Mouse (Mus musculus) intestine, postnatal 0 days (tissue): ENCODE data around the gene Lilra5. TPM values are rescaled to one million over a fixed set of nuclear protein-coding genes. Genes with fewer than 3 reads are reported as not detected.
"Not testable (repeated sequence)": the region's sequence is repeated elsewhere in the genome, so short reads cannot be mapped to it uniquely, and the experiment has no call there.

Experiments
- ATAC-seq: fragments of 200-750 bp; cut with Nextera tagmentation; 2 replicates; pipeline ENCODE4 v1.8.0; 2017; ENCODE audit warnings: mild to moderate bottlenecking, moderate TSS enrichment, moderate library complexity
- H3K27ac ChIP-seq: fragments of 300-500 bp; sonication (generic); 2 replicates; pipeline ENCODE4 v1.5.1; 2014; ENCODE audit warnings: mild to moderate bottlenecking, low read depth, low read length, moderate library complexity
- H3K27me3 ChIP-seq: fragments of 300-500 bp; sonication (generic); replicated peaks from 2 replicates; pipeline ENCODE4 v1.6.1; 2014; ENCODE audit warnings: low read length, mixed read lengths; ENCODE audit not compliant: control insufficient read depth, insufficient read depth
- H3K36me3 ChIP-seq: fragments of 300-500 bp; sonication (generic); 2 replicates; pipeline ENCODE4 v1.6.1; 2014; ENCODE audit warnings: mild to moderate bottlenecking, moderate library complexity; ENCODE audit not compliant: control insufficient read depth, insufficient read depth
- H3K4me1 ChIP-seq: fragments of 300-500 bp; sonication (generic); replicated peaks from 2 replicates; pipeline ENCODE4 v1.6.1; 2014; ENCODE audit warnings: antibody characterized with exemption, low read length, mixed read lengths; ENCODE audit not compliant: control insufficient read depth, insufficient read depth
- H3K4me2 ChIP-seq: fragments of 300-500 bp; sonication (generic); replicated peaks from 2 replicates; pipeline ENCODE4 v1.6.1; 2014; ENCODE audit warnings: low read depth, mild to moderate bottlenecking, moderate library complexity
- H3K4me3 ChIP-seq: fragments of 300-500 bp; sonication (generic); 2 replicates; pipeline ENCODE4 v1.5.1; 2014; ENCODE audit warnings: low read depth, low read length
- H3K9ac ChIP-seq: fragments of 300-500 bp; sonication (generic); 2 replicates; pipeline ENCODE4 v1.6.1; 2014; ENCODE audit warnings: mild to moderate bottlenecking, low read depth, low read length
- H3K9me3 ChIP-seq: fragments of 300-500 bp; sonication (generic); 2 replicates; pipeline ENCODE4 v1.6.1; 2016; ENCODE audit warnings: mixed run types; ENCODE audit not compliant: control insufficient read depth
- CTCF ChIP-seq: sonication (generic); IDR thresholded peaks from 2 replicates; pipeline ENCODE4 v1.5.1; 2016; ENCODE audit warnings: low read depth, mild to moderate bottlenecking, control low read depth, antibody characterized with exemption, moderate library complexity
- WGBS: fragments of 180-500 bp; shearing (Covaris S2); extraction: QIAGEN DNeasy Blood & Tissue Kit; methylation state at CpG from one replicate; pipeline ENCODE4 v1.1.7; 2014; 5-methylcytosine and 5-hydroxymethylcytosine counted together
- polyA plus RNA-seq: library from polyadenylated mRNA; unstranded; fragments of >200 nt; fragmentation: Nextera tagmentation; extraction: Ambion mirVana; gene quantifications from 2 replicates; pipeline ENCODE4 v1.2.1, GENCODE M21; 2015

Lilra5 gene
- 0.37 and 0.47 TPM in 2 replicates for polyA plus RNA-seq

DNA sequence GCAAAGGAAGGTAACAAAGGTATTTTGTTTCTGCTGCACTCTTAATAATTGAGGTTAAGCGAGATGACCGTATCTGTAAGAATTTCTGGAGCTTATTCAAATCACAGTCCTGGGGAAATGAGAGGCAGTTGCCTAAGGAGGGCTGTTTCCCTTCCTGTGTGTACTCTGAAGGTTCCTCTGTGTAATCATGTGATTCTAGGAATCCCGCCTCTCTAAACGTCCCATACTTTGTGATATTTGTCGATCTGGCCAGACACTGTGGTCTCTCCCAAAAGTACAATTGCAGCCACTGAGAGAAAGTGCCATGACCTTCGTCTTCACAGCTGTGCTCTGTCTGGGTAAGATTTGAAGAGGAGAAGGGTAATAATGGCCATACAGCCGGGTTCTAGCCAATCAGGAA lies at the start of gene Lilra5:
Lilra5 (plus strand) TSS at position 301 of the 400 bp plus-strand sequence.
- H3K4me3 ChIP-seq, result no peak within 1 kb of the TSS
- no peak for TF ChIP-seq CTCF
- no peaks in the 10 kb centered on the region for H3K4me1 ChIP-seq
- no peaks in the 10 kb centered on the region for H3K9me3 ChIP-seq
- no peak within 1 kb of the TSS for H3K9ac ChIP-seq
- ATAC-seq, result no peak
- H3K27me3 ChIP-seq, result no peaks in the 10 kb centered on the region
- no peaks in the 10 kb centered on the region for H3K36me3 ChIP-seq
- 67% methylated on average over 7 of the region's 7 CpGs for WGBS
- no peak within 1 kb of the TSS for H3K27ac ChIP-seq
- no peak within 1 kb of the TSS for H3K4me2 ChIP-seq

DNA sequence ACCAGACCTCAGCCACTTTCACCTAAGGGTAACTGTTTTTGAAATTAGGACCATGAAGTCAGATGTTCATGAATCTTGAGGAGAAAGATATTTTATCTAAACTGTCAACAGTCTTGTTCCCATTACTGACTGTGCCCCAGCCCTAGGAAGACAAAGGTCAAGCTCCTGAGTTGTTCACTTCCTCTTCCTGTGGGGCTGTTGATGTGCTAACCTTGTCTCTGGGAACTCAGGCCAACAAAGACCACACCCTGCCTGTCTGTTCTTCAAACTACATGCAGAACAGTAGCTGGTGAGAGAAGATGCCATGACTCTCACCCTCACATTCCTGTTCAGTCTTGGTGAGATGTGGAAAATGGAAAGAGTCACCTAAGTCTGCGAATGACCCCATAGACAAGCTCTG lies 30.4 kb upstream of the Lilra5 start:
- H3K4me2 ChIP-seq, result no peak overlapping the region
- no peaks in the 10 kb centered on the region for H3K27me3 ChIP-seq
- H3K36me3 ChIP-seq, result no peaks in the 10 kb centered on the region
- no peak overlapping the region for H3K27ac ChIP-seq
- TF ChIP-seq CTCF, result no peak
- 84% methylated on average over 1 of the region's 1 CpGs for WGBS
- no peak overlapping the region for H3K9ac ChIP-seq
- no peaks in the 10 kb centered on the region for H3K4me1 ChIP-seq
- H3K4me3 ChIP-seq, result no peak overlapping the region
- no peaks in the 10 kb centered on the region for H3K9me3 ChIP-seq
- no peak for ATAC-seq

DNA sequence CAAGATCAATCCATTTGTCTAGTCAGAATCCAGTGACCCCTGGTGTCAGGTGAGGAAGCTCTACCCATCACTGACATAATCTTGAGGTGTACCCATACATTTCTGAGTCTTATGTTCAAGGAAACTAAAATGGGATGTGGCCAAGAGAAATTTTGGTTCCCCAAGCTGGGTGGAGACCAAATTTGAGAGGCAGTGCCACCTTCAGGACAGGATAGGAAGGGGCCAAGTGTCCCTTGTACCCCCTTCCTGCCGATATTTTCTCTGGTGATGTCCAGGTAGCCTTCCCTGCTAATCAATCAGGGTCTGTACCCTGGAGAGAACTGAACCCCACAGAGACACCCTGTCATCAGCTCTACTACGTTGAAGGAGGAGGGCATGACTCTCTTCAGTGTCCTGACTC lies 28.9 kb upstream of the Lilra5 start:
- peak; percentile 30; the same call in 1 of the 2 replicates for TF ChIP-seq CTCF
- Histone ChIP-seq H3K9me3 (no peaks in the 10 kb centered on the region), H3K4me2 (no peak overlapping the region), H3K9ac (no peak overlapping the region), H3K4me3 (no peak overlapping the region), H3K27me3 (no peaks in the 10 kb centered on the region), H3K27ac (no peak overlapping the region), H3K36me3 (no peaks in the 10 kb centered on the region), H3K4me1 (no peaks in the 10 kb centered on the region)
- no peak for ATAC-seq
- WGBS, result 48% methylated on average over 2 of the region's 2 CpGs

DNA sequence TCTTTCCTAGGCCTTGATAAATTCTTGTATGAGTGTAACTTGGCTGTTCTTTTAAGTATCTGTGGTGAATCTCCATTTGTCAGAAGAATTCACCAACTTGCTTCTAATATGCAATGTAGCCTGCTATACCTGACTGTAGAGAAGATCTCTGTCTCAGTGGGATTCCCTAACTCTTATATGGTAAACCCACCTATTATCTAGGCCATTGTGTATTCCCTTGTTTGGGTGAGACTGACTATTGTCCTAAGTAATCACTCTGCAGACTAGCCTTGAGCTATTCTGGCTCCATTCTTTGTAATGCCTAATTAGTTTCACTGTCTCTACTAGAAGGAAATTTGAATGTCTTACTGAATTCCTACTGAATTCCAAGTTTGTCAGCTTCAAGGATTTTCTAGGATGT lies 24.1 kb upstream of the Lilra5 start:
- H3K9me3 ChIP-seq, ATAC-seq, H3K27ac ChIP-seq, H3K4me3 ChIP-seq, H3K4me2 ChIP-seq, H3K4me1 ChIP-seq, H3K36me3 ChIP-seq, H3K27me3 ChIP-seq, H3K9ac ChIP-seq: not testable (repeated sequence)

DNA sequence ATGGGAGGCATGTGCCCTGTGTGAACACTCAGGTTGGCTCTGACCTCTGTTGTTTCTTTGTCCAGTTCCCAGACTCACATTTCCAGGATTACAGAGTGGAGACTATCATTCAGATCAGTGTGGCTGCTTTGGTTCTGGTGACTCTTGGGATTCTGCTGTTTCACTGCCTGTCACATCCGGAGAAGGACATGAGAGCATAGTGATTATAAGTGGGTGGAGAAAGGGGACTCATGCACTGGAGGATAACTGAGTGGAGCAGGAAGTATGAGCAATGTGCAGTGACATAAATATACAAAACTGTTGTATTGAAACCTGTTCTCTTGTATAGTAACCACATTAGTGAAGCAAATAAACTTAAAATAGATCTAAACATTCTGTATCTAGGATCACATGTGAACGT lies 22.2 kb upstream of the Lilra5 start:
- Histone ChIP-seq H3K4me2 (no peak overlapping the region), H3K27ac (no peak overlapping the region), H3K9ac (no peak overlapping the region), H3K27me3 (no peaks in the 10 kb centered on the region), H3K36me3 (no peaks in the 10 kb centered on the region), H3K4me1 (no peaks in the 10 kb centered on the region), H3K4me3 (no peak overlapping the region), H3K9me3 (no peaks in the 10 kb centered on the region)
- no peak for TF ChIP-seq CTCF
- 54% methylated on average over 2 of the region's 2 CpGs for WGBS
- ATAC-seq, result no peak

DNA sequence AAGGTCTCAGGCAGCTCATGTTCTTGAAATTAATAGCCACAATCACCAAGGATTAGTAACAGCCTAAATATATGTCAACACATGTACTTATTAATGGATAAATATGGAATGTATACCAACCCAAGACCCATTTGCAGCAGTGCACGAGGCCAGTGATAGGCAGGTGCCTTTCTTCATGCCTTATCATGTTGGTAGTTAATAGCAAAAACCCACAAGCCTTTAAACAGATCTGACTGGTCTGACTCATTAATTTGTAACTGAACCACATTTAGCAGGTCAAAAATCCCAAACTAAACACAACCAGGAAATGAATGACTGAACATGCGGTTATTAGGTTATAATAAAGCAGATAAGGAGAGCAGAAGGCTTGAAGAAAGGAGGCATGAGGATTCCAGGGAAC lies 21.7 kb upstream of the Lilra5 start:
- Histone ChIP-seq H3K9me3 (no peaks in the 10 kb centered on the region), H3K4me1 (no peaks in the 10 kb centered on the region), H3K27me3 (no peaks in the 10 kb centered on the region), H3K27ac (no peak overlapping the region), H3K36me3 (no peaks in the 10 kb centered on the region), H3K9ac (no peak overlapping the region), H3K4me2 (no peak overlapping the region), H3K4me3 (no peak overlapping the region)
- no peak for ATAC-seq
- no peak for TF ChIP-seq CTCF
- 27% methylated on average over 2 of the region's 2 CpGs for WGBS

DNA sequence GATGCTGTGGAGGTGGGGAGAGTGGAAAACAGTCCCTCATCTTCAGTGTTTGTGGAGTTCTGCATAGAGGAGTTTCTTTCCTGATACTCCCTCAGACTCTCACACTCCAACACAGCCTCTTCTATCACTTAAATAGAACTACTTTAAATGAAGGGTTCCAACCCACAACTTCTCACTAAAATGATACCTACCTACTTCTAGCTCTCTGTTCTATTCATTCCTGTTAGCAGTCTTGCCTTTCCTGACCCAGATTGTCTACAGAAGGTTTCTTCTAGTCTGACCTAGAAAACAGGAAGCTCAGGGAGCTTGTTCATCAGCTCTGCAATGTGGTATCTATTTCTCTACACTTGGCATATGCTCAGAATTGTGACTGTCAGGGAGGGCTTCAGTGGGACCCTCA lies 2.0 kb upstream of the Lilra5 start:
- H3K9me3 ChIP-seq, result no peaks in the 10 kb centered on the region
- H3K4me1 ChIP-seq, result no peaks in the 10 kb centered on the region
- no peak overlapping the region for H3K4me2 ChIP-seq
- TF ChIP-seq CTCF, result no peak
- no peak overlapping the region for H3K9ac ChIP-seq
- no peaks in the 10 kb centered on the region for H3K27me3 ChIP-seq
- H3K36me3 ChIP-seq, result no peaks in the 10 kb centered on the region
- H3K27ac ChIP-seq, result no peak overlapping the region
- no peak for ATAC-seq
- H3K4me3 ChIP-seq, result no peak overlapping the region
